Mouse (Mus musculus) heart, adult 9 months (tissue): ENCODE results near the gene Ttc13.

ENCODE experiments used
- DNase-seq, 2 experiments: peaks; one replicate each; pipeline ENCODE4 v3.0.0; 2022; ENCODE audit warnings: low spot score in 2 of 2

The Ttc13 gene

GRCm38 (mm10) chr8:124658415-124658814 lies 63.4 kb downstream of the Ttc13 start:
- peak; percentile 65 to 73 for DNase-seq

- no peak for DNase-seq
These were observed 63.8 kb downstream of the Ttc13 start for GRCm38 (mm10) chr8:124657961-124658360.

- DNase-seq: no peak
These were observed 68.0 kb downstream of the Ttc13 start for GRCm38 (mm10) chr8:124653568-124654475.

DNA sequence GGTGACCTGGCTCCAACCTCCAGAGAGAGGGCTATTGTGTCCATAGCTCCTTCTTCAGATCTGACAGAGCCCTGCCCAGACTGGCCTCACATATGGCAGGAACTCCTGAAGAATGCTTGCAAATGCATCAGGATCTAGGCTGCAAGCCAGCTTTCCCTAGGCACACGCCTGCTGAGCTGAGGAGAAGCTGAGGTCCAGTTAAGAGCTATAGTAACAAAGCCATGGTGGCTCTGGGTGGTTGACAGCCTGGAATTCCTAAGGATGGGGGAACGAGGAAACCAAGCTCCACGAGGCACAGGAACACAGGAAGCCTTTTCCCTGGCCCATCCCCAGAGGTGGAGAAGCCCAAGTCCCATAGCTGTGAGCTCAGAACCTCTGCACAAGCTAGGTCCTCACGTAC lies 69.2 kb downstream of the Ttc13 start:
- no peak for DNase-seq

DNA sequence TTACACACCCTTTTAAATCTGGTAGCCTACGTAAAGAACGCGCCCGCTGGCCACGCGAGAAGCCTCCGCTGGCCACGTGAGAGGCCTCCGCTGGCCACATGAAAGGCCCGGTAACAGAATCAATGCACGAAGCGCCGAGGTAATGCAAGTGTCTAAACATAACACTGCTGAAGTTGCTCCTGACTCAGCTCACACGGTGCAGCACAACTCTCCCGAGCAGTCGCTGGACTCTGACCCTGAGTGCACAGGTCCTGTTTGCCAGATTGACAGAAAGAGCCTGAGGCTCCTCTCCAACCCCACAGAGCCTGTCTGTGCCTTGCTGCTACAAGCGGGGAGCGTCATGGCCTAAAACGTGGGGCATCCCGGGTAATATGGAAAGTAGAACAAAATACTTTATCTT lies 70.0 kb downstream of the Ttc13 start:
- DNase-seq: no peak

- DNase-seq: no peak
These were observed 73.5 kb downstream of the Ttc13 start for GRCm38 (mm10) chr8:124648311-124648710.

GRCm38 (mm10) chr8:124643540-124644339 lies 78.0 kb downstream of the Ttc13 start:
- DNase-seq: peak; percentile 78 to 83

DNA sequence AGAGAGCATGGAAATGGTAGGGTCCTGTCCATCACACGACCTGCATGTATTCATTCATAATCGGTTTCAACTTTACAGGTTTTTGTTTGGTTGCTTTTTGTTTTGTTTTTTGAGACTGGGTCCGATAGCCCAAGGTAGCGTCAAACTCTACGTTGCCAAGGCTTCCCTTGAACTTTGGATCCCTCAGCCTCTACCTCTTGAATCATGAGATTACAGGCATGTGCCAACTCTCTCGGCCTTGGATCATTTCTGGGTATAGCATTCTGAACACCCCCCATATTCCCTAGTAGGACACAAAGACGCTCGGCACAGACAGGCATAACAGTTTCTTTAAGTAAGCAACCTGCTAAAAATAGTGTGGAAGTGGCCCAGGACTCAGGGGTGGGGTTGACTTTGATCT lies 80.2 kb downstream of the Ttc13 start:
- no peak for DNase-seq

DNA sequence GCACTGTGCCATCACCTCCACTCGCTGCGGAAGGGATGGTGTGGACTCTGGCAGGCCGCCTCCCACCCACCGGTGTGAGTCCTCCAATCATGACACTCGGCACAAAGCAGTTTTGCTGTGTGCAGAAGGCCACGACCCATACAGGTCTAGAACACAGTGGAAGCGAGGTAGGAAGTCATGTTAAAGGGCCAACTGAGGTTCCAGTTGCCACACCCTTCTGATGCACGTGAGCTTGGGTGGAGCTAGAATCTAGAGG lies 86.6 kb downstream of the Ttc13 start:
- DNase-seq: no peak

GRCm38 (mm10) chr8:124634411-124635246 lies 87.2 kb downstream of the Ttc13 start:
- no peak for DNase-seq

GRCm38 (mm10) chr8:124633001-124633703 lies 88.6 kb downstream of the Ttc13 start:
- DNase-seq: peak; percentile 88 to 90

- peak in 1 of 2 experiments; percentile 29 for DNase-seq
These were observed 89.8 kb downstream of the Ttc13 start for GRCm38 (mm10) chr8:124631966-124632365.

DNA sequence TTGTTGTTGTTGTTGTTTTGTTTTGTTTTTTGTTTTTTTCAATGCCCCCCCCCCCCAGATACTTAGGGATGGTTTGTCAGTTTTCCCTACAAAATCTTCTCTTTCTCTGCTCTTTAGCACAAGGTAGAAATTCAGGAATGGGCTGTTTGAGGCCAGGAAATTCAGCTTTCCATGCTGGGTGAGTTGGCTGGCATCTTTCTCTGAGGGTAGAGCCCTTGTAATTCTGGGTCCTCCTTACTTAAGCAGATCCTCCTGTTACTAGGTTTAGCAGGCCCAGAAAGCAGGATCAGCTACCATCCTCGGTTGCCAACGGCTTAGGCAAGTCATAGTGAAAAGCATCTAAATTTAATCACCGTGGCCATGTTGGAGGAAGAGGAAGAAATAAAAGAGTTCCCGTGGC lies 90.9 kb downstream of the Ttc13 start:
- DNase-seq: no peak

- DNase-seq: peak; percentile 41 to 73
These were observed 91.3 kb downstream of the Ttc13 start for GRCm38 (mm10) chr8:124630489-124630888.

DNA sequence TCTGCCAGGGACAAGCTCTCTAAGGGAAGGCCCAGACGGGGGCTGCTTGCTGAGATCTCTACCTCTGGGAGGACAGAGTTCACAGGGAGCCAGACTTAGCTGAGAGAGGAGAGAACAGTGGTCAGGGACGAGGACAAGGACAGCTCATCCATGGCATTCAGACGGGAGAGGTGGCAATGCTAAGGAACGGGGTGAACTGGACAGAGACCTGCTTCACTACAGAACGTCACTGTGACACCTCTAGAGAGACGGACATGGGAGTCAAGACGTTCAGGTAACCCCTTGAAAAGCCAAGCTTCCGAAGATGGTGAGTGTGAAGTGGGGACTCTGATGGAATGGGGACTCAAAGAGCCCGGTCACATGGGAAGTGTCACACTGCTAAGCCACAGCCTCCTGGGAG lies 95.5 kb downstream of the Ttc13 start:
- no peak for DNase-seq
